Mouse (Mus musculus): Measurements from ENCODE around the gene Kcnc4. TPM values are rescaled to one million over a fixed set of nuclear protein-coding genes. Genes with fewer than 3 reads are reported as not detected.

The Kcnc4 gene
- polyA plus RNA-seq, 1 experiment from 2014 or later = 0.09 TPM

DNA sequence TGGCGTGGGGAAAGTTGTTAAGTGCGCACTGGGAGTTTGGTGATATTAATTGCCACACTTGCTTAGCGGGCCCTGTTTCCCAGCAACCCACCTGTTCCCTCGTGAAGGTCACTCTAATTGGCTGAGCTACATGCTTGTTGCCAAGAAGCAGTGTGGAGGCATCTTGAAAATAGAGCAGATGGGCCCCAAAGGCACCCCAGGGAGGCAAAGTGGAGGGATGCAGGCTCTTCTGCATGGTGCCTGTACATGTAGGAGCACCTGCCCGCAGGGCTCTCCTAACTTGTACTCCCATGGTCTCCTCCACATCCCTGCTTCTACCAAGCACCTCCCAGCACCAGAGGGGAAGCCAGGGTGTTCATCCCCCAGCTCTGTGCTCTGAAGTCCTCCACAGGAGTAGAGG lies 15.5 kb downstream of the Kcnc4 start:
- no peaks in the 10 kb centered on the region for H3K9me3 ChIP-seq
- WGBS = 83% methylated on average over 5 of the region's 5 CpGs
- H3K27me3 ChIP-seq (ENCODE audit: insufficient read depth, poor library complexity, severe bottlenecking) = 0 out of 2 replicates have a peak, but pooled peaks cover 5% of the 10 kb centered on the region
- H3K27ac ChIP-seq = no peak overlapping the region
- H3K4me1 ChIP-seq (replicated peaks) = no peaks in the 10 kb centered on the region
- no peaks in the 10 kb centered on the region for H3K36me3 ChIP-seq
- DNase-seq (ENCODE audit: low spot score) = no peak
- H3K4me3 ChIP-seq = no peak overlapping the region

DNA sequence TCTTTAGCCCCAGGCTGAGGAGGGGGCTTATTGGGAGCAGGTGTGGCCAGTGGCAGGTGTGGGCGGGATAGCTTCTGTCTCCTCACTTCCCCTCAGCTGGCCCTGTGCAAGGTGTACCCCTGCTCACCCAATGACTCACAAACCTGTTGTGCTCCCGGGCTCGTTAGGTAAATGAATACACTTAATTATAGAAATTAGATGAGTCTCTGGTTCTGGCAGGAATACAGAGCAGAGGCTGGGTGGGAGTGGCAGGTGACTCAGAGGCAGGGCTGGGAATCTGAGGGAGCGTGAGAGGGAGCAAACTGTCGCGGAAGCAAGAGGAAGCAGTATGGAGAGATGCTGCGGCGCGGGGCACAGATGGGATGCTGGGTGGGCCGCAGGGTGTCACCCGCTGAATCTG lies 17.2 kb downstream of the Kcnc4 start:
- 78% methylated on average over 11 of the region's 11 CpGs for WGBS
- Histone ChIP-seq H3K4me3 (no peak overlapping the region), H3K27ac (no peak overlapping the region), H3K9me3 (no peaks in the 10 kb centered on the region), H3K4me1 (replicated peaks) (peaks cover 8% of the 10 kb centered on the region), H3K36me3 (no peaks in the 10 kb centered on the region), H3K27me3 (ENCODE audit: insufficient read depth, poor library complexity, severe bottlenecking) (0 out of 2 replicates have a peak, but pooled peaks cover 5% of the 10 kb centered on the region)
- DNase-seq (ENCODE audit: low spot score) = no peak

DNA sequence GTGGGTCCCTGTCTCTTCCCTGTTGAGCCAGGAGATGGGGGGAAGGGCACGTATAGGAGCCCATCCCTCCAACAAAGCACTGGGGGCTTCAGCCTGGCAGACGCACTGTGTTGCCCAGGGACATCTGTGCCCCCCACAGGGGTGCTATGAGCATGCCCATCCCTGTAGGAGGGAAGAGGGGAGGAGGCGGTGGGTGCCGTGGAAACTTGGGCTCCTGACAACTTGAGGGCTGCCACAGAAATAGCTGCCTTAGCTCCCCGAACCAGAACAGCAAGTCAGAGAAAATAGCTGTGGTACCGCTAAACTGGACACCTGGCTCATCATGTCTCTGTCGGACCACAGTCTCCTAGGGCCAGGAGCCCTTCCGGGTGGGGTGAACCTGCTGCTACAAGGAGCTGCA lies 18.0 kb downstream of the Kcnc4 start:
- Histone ChIP-seq H3K36me3 (no peaks in the 10 kb centered on the region), H3K9me3 (no peaks in the 10 kb centered on the region), H3K27ac (no peak overlapping the region), H3K4me3 (no peak overlapping the region), H3K4me1 (replicated peaks) (peaks cover 8% of the 10 kb centered on the region), H3K27me3 (ENCODE audit: insufficient read depth, poor library complexity, severe bottlenecking) (0 out of 2 replicates have a peak, but pooled peaks cover 5% of the 10 kb centered on the region)
- no peak for DNase-seq (ENCODE audit: low spot score)
- 78% methylated on average over 8 of the region's 8 CpGs for WGBS

DNA sequence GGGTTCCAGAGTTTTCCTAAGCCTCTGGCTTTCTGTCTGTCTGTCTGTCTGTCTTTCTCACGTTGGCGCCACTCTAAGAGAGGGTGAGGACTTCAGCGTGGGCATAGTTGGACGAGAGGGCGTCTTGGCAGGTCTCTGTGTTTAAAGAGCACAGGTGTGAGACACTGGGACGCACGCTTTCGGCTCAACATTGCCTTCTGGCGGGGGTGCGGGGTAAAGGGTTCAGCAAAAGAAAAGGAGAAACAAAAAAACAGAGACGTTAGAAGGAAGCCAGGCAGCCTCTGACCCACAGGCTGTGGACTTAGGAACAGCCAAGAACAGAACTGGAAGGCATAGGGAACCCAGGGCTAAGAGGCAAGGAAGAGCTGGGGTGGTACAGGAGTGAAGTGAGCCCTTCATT lies 20.1 kb downstream of the Kcnc4 start:
- Histone ChIP-seq H3K27ac (no peak overlapping the region), H3K36me3 (no peaks in the 10 kb centered on the region), H3K4me3 (no peak overlapping the region), H3K9me3 (no peaks in the 10 kb centered on the region), H3K27me3 (ENCODE audit: insufficient read depth, poor library complexity, severe bottlenecking) (0 out of 2 replicates have a peak, but pooled peaks cover 5% of the 10 kb centered on the region), H3K4me1 (replicated peaks) (peaks cover 8% of the 10 kb centered on the region)
- DNase-seq (ENCODE audit: low spot score) = no peak
- WGBS = 88% methylated on average over 11 of the region's 11 CpGs

DNA sequence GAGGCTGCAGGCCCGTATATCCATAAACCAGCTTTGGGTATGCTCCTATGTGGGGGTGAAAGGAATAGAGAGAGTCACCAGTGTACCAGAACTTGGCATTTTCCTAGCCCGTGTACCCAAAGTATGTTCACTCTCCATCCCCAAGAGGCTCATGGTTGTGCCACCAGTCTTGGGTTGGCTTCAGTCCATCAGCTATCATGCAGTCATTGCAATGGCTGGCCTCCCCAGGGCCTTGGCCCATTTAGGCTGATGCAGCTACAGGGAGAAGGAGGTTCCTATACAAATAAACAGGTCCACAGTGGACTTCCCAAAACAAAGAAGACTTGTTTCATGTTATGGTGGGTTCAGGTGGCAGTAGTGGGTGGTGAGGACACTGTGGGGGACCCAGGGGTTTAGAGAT lies 21.7 kb downstream of the Kcnc4 start:
- no peaks in the 10 kb centered on the region for H3K9me3 ChIP-seq
- no peak overlapping the region for H3K27ac ChIP-seq
- WGBS = 86% methylated on average over 2 of the region's 2 CpGs
- H3K36me3 ChIP-seq = no peaks in the 10 kb centered on the region
- peaks cover 8% of the 10 kb centered on the region for H3K4me1 ChIP-seq (replicated peaks)
- H3K27me3 ChIP-seq (ENCODE audit: insufficient read depth, poor library complexity, severe bottlenecking) = no peaks in the 10 kb centered on the region
- DNase-seq (ENCODE audit: low spot score) = no peak
- no peak overlapping the region for H3K4me3 ChIP-seq

DNA sequence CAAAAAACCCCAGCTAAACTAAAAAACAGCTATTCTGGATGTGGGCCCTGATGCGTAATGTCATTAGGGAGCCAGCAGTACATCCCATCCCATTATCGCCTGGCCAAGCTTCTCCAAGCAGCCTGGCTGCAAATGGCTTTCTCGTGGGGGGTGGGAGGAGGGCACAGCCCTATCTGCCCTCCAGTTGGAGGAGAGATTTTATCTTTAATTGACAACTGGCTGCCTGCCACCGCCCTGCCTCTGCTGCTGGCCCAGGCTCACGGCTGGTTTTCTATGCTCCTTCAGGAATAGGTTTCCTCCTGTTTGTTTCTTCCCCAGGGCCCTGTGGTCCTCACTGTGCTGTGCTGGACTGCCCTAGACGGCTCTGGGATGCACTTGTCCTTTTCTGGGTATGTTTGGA lies 22.9 kb downstream of the Kcnc4 start:
- 67% methylated on average over 6 of the region's 6 CpGs for WGBS
- Histone ChIP-seq H3K36me3 (no peaks in the 10 kb centered on the region), H3K9me3 (no peaks in the 10 kb centered on the region), H3K4me3 (no peak overlapping the region), H3K27ac (no peak overlapping the region), H3K27me3 (ENCODE audit: insufficient read depth, poor library complexity, severe bottlenecking) (no peaks in the 10 kb centered on the region), H3K4me1 (replicated peaks) (peaks cover 10% of the 10 kb centered on the region)
- no peak for DNase-seq (ENCODE audit: low spot score)

DNA sequence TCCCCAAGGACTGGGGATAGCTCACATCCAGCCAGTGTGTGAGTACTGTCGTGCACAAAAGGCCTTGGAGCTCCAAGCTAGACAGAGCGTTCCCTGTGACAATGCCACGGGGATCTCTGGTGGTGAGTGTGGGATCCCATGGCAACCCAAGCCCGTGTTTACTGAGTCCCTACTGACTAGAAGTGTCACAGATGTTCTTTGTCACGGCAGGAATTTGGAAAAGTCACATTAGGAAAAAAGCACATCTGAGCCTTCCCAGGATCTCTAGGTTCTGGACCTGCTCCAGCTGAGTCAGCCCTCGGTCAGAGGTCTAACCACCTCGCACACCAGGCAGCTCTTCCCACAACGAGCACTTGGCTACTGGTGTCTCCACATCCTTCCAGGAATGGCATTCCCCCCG lies 25.7 kb downstream of the Kcnc4 start:
- Histone ChIP-seq H3K4me3 (no peak overlapping the region), H3K9me3 (no peaks in the 10 kb centered on the region), H3K4me1 (replicated peaks) (peaks cover 13% of the 10 kb centered on the region), H3K27ac (no peak overlapping the region), H3K27me3 (ENCODE audit: insufficient read depth, poor library complexity, severe bottlenecking) (0 out of 2 replicates have a peak, but pooled peaks cover 3% of the 10 kb centered on the region), H3K36me3 (no peaks in the 10 kb centered on the region)
- 56% methylated on average over 9 of the region's 9 CpGs for WGBS
- no peak for DNase-seq (ENCODE audit: low spot score)

DNA sequence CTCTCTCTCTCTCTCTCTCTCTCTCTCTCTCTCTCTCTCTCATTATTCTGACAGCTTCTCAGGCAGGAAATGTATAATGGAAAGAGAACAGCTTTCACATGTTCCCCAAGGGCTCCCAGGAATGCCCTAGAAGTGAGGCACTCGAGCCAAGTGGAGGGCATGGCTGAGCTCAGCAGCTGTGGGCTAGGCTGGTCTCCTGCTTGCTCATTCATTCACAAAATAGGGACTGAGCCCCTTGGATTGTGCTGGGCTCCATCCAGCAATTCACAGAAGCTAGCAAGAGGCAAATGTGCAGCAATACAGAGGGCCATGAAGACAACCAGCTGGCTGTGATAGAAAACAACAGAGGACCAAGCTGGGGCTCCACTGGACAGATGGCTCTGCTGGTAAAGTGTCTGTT lies 28.1 kb downstream of the Kcnc4 start:
- Histone ChIP-seq H3K4me3 (no peak overlapping the region), H3K27ac (no peak overlapping the region), H3K27me3 (ENCODE audit: insufficient read depth, poor library complexity, severe bottlenecking) (0 out of 2 replicates have a peak, but pooled peaks cover 3% of the 10 kb centered on the region), H3K9me3 (no peaks in the 10 kb centered on the region), H3K36me3 (no peaks in the 10 kb centered on the region), H3K4me1 (replicated peaks) (peaks cover 6% of the 10 kb centered on the region; the same call in 1 of the 2 replicates)
- WGBS = 31% methylated on average over 1 of the region's 1 CpGs
- no peak for DNase-seq (ENCODE audit: low spot score)

DNA sequence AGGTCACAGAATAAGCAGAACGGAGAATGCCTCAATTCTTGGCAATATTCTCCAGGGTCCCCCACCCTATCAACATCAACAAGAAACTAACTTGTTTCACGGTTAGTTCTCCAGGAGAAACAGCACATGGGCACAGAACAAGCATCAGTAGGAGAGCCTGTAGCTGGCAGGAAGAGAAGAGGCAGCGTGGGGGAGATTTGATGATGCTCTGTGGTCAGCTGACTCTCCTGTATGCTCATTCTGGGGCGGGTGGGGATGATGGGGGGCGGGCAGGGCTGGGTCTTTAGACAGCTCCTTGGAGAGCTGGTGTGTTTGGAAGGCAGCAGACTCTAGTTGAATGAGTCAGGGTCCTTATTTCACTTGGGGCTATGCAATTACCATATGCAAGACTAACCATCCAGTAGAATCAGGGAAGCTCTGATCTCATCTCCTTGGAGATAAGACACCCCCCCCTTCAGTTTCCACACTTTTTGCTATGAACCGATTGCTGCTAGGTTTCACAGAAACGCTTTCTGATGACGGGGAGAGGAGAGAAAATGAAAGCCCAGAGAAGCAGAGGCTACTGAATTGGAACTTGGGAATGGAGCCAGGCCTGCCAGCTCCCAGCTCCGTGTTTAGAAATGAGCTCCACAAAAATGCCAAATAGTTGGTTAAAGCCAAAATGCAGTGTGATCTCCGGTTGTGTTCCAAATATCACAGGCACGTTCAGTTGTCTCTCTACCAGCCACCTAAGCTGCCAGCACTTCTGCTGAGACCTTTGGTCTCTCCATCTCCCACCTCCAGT lies 34.9 kb downstream of the Kcnc4 start:
- 72% methylated on average over 11 of the region's 11 CpGs for WGBS
- Histone ChIP-seq H3K4me3 (no peak overlapping the region), H3K27ac (no peak overlapping the region), H3K27me3 (ENCODE audit: insufficient read depth, poor library complexity, severe bottlenecking) (no peaks in the 10 kb centered on the region), H3K36me3 (no peaks in the 10 kb centered on the region), H3K9me3 (no peaks in the 10 kb centered on the region), H3K4me1 (replicated peaks) (no peaks in the 10 kb centered on the region)
- DNase-seq (ENCODE audit: low spot score) = no peak

DNA sequence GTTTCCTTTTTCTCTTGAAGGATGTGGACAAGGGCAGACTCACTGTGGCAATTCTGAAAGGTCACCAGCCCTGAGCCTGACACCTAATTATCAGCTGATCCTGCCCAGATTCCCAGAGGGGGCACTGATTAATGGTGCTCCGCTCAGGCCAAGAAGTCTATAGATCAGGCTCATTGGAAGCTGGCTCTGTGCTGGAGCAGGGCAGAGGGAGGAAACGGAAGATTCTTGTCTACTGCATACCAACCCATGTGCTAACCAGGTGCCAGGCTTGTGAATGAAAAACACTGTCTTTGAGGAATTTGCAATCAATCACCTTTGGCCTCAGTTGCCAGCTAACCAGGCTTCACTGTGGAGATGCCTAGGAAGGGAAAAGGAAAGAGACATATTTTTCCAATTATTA lies 39.2 kb downstream of the Kcnc4 start:
- Histone ChIP-seq H3K36me3 (no peaks in the 10 kb centered on the region), H3K27ac (no peak overlapping the region), H3K27me3 (ENCODE audit: insufficient read depth, poor library complexity, severe bottlenecking) (no peaks in the 10 kb centered on the region), H3K4me1 (replicated peaks) (peaks cover 5% of the 10 kb centered on the region), H3K9me3 (no peaks in the 10 kb centered on the region), H3K4me3 (no peak overlapping the region)
- peak; percentile 20 for DNase-seq (ENCODE audit: low spot score)
- WGBS = 62% methylated on average over 2 of the region's 2 CpGs

DNA sequence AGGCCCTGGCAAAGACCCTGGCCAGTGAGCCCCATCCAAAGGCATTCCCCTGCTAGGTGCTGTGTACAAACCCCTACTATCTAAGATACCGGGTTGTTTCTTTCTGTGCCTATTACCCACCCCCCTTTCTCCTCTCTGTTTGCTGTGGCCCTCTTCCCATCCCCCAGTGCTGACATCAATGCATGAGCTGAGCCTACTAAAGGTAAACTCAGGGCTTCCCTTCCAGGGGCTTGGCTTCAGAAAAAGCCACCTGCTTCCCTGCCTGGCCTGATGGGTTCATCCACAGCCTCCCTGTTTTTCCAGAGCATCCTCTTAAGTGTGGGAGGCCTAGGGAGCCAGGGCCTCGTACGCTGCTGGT lies 42.1 kb downstream of the Kcnc4 start:
- DNase-seq (ENCODE audit: low spot score) = no peak
- 80% methylated on average over 3 of the region's 3 CpGs for WGBS
- Histone ChIP-seq H3K9me3 (no peaks in the 10 kb centered on the region), H3K27me3 (ENCODE audit: insufficient read depth, poor library complexity, severe bottlenecking) (no peaks in the 10 kb centered on the region), H3K36me3 (no peaks in the 10 kb centered on the region), H3K27ac (no peak overlapping the region), H3K4me3 (no peak overlapping the region), H3K4me1 (replicated peaks) (peaks cover 5% of the 10 kb centered on the region)

DNA sequence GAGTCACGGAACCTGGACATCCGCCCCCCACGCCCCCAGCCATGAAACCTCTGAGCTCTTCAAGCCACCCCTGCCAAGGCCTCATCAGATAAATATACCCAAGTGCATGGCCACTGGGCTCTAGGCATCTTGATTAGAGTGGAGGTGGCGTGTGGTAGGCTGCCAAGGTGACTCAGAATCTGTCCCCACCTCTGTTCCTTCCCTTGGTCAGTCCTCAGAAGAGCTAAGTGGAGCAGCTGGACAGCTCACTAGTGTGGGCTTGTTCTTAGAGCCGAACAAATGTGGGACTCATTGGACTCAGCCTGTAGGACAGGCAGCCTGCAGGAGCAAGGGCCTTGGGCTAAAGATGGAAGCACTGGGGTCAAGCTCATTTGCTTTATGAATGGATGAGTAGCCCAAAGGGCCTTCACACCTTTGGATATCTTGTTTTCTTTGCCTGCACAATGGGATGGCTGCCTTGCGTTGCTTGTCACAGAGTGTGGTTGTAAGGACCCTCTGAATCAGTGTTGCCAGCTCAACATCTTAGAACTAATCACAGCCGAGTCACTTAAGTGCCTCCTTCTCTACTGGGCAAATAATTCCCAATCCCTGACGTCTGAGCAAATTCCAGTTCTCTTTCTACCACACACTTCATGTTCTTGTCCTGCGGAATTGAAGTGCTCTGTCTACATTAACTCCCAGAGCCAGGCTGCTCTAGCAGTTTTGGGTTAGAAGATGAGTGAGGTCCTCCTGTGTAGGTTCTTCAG lies 42.6 kb downstream of the Kcnc4 start:
- Histone ChIP-seq H3K27ac (no peak overlapping the region), H3K4me1 (replicated peaks) (peaks cover 9% of the 10 kb centered on the region), H3K9me3 (no peaks in the 10 kb centered on the region), H3K4me3 (no peak overlapping the region), H3K27me3 (ENCODE audit: insufficient read depth, poor library complexity, severe bottlenecking) (no peaks in the 10 kb centered on the region), H3K36me3 (no peaks in the 10 kb centered on the region)
- DNase-seq (ENCODE audit: low spot score) = no peak
- WGBS = 87% methylated on average over 9 of the region's 9 CpGs

DNA sequence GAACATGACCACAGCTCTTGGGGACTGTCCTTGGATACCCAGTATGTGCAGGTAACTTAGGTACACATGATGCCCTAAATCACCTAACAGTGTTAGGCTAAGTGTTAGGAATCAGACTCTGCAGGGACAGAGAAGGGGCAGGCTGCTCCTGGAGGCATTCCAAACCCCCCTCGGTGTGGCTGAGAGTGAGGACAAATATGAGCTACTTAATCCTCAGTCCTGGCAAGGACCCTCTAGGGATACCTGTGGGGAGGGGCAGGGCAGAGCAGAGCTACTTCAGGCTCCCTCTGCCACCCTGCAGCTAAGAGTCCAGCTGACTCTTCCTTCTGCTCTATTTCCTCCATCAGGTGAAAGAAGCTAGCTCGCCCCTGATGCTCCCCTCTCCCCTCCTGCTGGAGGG lies 46.3 kb downstream of the Kcnc4 start:
- DNase-seq (ENCODE audit: low spot score) = no peak
- no peaks in the 10 kb centered on the region for H3K36me3 ChIP-seq
- no peaks in the 10 kb centered on the region for H3K27me3 ChIP-seq (ENCODE audit: insufficient read depth, poor library complexity, severe bottlenecking)
- peaks cover 14% of the 10 kb centered on the region for H3K4me1 ChIP-seq (replicated peaks)
- H3K4me3 ChIP-seq = no peak overlapping the region
- H3K9me3 ChIP-seq = no peaks in the 10 kb centered on the region
- no peak overlapping the region for H3K27ac ChIP-seq
- 44% methylated on average over 2 of the region's 2 CpGs for WGBS
